Mouse (Mus musculus) midbrain, embryonic 16.5 days (tissue): ENCODE data around the gene Ctdspl. TPM values are rescaled to one million over a fixed set of nuclear protein-coding genes. Genes with fewer than 3 reads are reported as not detected.

Experiments
- ATAC-seq: fragments of 200-750 bp; cut with Nextera tagmentation; 2 replicates; pipeline ENCODE4 v1.8.0; 2017; ENCODE audit warnings: moderate TSS enrichment
- H3K27ac ChIP-seq: fragments of 300-500 bp; sonication (generic); 2 replicates; pipeline ENCODE4 v1.5.1; 2014; ENCODE audit warnings: mild to moderate bottlenecking, low read length, mixed read lengths
- H3K27me3 ChIP-seq: fragments of 300-500 bp; sonication (generic); 2 replicates; pipeline ENCODE4 v1.6.1; 2014; ENCODE audit warnings: low read depth, low read length, mixed read lengths; ENCODE audit not compliant: control insufficient read depth, insufficient read depth
- H3K36me3 ChIP-seq: fragments of 300-500 bp; sonication (generic); 2 replicates; pipeline ENCODE4 v1.6.1; 2014; ENCODE audit warnings: mild to moderate bottlenecking, low read length, moderate library complexity, mixed read lengths; ENCODE audit not compliant: control insufficient read depth, insufficient read depth
- H3K4me1 ChIP-seq: fragments of 300-500 bp; sonication (generic); 2 replicates; pipeline ENCODE4 v1.6.1; 2014; ENCODE audit warnings: mild to moderate bottlenecking, low read length, mixed read lengths; ENCODE audit not compliant: control insufficient read depth, insufficient read depth
- H3K4me2 ChIP-seq: fragments of 300-500 bp; sonication (generic); 2 replicates; pipeline ENCODE4 v1.6.1; 2014; ENCODE audit warnings: mild to moderate bottlenecking, low read length, mixed read lengths
- H3K4me3 ChIP-seq: fragments of 300-500 bp; sonication (generic); 2 replicates; pipeline ENCODE4 v1.5.1; 2014; ENCODE audit warnings: low read depth, mild to moderate bottlenecking, low read length, moderate library complexity, mixed read lengths
- H3K9ac ChIP-seq: fragments of 300-500 bp; sonication (generic); 2 replicates; pipeline ENCODE4 v1.6.1; 2014; ENCODE audit warnings: low read depth, low read length, mixed read lengths
- H3K9me3 ChIP-seq: fragments of 300-500 bp; sonication (generic); replicated peaks from 2 replicates; pipeline ENCODE4 v1.6.1; 2014; ENCODE audit warnings: mild to moderate bottlenecking, low read length, mixed read lengths; ENCODE audit not compliant: control insufficient read depth, poor library complexity, severe bottlenecking
- WGBS: fragments of 180-500 bp; shearing (Covaris S2); extraction: QIAGEN DNeasy Blood & Tissue Kit; methylation state at CpG from one replicate; pipeline ENCODE4 v1.1.7; 2014; 5-methylcytosine and 5-hydroxymethylcytosine counted together
- polyA plus RNA-seq: library from polyadenylated mRNA; unstranded; fragments of >200 nt; fragmentation: Nextera tagmentation; extraction: Ambion mirVana; gene quantifications from 2 replicates; pipeline ENCODE4 v1.2.1, GENCODE M21; 2015

The Ctdspl gene
- polyA plus RNA-seq, 1 experiment from 2014 or later, result 10.9 TPM

DNA sequence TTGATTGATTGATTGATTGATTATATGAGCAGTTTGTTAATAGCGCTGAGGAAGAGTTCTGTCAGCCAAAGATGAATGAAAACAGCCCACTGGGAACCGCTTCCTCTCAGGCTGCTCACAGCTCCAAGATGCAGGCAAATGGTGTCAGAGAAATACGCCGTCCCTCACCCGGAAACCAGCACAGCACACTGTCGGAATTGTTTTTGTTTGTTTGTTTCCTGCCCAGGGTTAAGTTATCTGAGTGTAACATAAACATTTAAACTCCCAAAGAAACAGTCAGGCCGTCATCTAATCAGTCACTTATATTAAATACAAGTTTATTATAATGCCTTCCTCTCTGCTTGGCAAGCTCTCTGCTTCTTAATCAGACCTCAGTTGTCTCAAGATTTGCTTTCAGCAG lies 82.6 kb downstream of the Ctdspl start:
- Histone ChIP-seq H3K4me3 (no peak overlapping the region), H3K36me3 (peaks cover 6% of the 10 kb centered on the region; the same call in 1 of the 2 replicates), H3K4me2 (no peak overlapping the region), H3K27ac (no peak overlapping the region), H3K9ac (no peak overlapping the region), H3K27me3 (no peaks in the 10 kb centered on the region), H3K9me3 (no peaks in the 10 kb centered on the region), H3K4me1 (no peaks in the 10 kb centered on the region)
- no peak for ATAC-seq
- WGBS, result 85% methylated on average over 7 of the region's 7 CpGs

DNA sequence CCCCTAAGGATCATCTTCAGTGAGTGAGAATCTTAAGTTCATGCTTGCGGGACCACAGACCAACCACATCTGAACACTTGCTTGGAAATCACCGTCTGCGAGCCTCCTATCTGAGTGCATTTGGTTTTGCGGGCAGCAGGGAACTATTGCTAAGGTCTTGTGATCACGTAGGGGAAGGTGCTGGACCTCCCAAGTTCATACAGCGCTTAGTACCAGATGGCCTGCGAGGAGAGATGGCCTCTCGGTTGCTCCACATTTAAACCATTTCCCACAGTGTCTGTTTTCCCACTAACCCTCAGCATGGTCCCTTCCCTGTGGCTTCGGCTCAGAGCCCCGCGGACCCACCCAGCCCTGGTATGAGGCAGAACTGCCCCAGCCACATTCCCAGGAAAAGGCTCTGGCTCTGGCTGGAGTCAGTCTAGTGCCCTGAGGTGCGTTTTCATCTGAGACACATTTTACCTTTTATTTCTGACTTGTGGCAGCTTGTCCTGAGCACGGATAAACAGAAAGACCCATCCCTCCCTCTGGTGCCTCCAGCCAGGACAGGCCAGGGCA lies 84.0 kb downstream of the Ctdspl start:
- no peak overlapping the region for H3K27ac ChIP-seq
- H3K27me3 ChIP-seq, result no peaks in the 10 kb centered on the region
- peaks cover 12% of the 10 kb centered on the region; the same call in 1 of the 2 replicates for H3K36me3 ChIP-seq
- H3K9ac ChIP-seq, result no peak overlapping the region
- no peak overlapping the region for H3K4me3 ChIP-seq
- H3K4me2 ChIP-seq, result no peak overlapping the region
- WGBS, result 90% methylated on average over 13 of the region's 13 CpGs
- no peak for ATAC-seq
- no peaks in the 10 kb centered on the region for H3K4me1 ChIP-seq
- H3K9me3 ChIP-seq, result no peaks in the 10 kb centered on the region

DNA sequence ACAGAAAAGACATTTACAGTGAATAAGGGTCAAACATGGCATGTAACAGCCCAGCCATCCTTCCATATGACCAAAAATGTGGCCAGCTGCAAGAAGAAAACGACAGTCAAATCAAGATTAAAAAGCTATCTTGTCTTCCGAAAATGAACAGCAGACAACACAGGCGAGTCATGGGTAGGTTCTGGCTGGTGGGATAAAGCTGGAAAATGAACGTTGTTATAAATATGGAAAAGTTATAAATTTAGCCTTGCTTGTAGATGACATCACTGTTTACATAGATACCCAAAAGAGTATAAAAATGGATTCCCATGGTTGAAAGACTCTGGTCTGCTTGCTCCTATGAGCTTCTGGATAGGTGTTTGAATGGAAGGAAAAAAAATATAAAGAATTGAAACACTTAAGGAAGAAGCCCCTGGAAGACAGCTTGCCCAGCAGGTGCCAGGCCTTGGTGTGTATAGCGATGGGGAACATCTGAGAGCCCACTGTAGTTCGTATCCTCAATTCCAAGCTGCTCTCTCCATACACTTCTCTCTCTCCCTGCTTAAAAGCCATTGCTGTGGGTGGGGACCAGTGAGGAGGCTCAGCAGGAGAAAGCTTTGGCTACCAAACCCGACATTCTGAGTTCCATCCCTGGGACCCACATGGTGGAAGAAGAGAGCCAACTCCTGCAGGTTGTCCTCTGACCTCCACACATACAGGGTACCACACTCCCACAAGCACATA lies 90.7 kb downstream of the Ctdspl start:
- Histone ChIP-seq H3K9ac (no peak overlapping the region), H3K27ac (no peak overlapping the region), H3K27me3 (no peaks in the 10 kb centered on the region), H3K36me3 (peaks cover 12% of the 10 kb centered on the region; the same call in 1 of the 2 replicates), H3K4me2 (no peak overlapping the region), H3K9me3 (no peaks in the 10 kb centered on the region), H3K4me1 (no peaks in the 10 kb centered on the region), H3K4me3 (no peak overlapping the region)
- 80% methylated on average over 7 of the region's 7 CpGs for WGBS
- no peak for ATAC-seq

DNA sequence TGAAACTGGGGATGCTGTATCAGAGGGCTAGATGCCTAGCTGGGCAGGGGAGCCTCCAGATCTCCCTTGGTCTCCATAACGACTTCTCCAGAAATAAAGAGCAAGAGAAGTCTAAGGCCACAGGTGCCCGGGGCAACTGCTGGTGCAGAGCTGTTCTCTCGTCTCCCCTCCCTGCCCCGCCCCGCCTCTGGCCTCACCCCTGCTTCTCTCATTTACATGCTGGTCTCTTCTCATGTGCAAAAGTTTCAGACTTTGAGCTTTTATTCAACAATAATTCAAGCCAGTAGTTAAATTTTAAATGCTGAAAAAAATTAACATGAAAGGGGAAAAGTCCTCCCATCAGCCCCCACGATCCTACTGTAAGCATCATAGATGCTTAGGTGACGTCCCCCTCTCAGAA lies 95.5 kb downstream of the Ctdspl start:
- H3K36me3 ChIP-seq, result no peaks in the 10 kb centered on the region
- 75% methylated on average over 6 of the region's 7 CpGs for whole genome bisulfite sequencing
- H3K9me3 ChIP-seq, result no peaks in the 10 kb centered on the region
- ATAC-seq, result no peak
- H3K27me3 ChIP-seq, result no peaks in the 10 kb centered on the region
- no peak overlapping the region for H3K9ac ChIP-seq
- H3K4me1 ChIP-seq, result no peaks in the 10 kb centered on the region
- H3K4me3 ChIP-seq, result no peak overlapping the region
- H3K4me2 ChIP-seq, result no peak overlapping the region
- H3K27ac ChIP-seq, result no peak overlapping the region

DNA sequence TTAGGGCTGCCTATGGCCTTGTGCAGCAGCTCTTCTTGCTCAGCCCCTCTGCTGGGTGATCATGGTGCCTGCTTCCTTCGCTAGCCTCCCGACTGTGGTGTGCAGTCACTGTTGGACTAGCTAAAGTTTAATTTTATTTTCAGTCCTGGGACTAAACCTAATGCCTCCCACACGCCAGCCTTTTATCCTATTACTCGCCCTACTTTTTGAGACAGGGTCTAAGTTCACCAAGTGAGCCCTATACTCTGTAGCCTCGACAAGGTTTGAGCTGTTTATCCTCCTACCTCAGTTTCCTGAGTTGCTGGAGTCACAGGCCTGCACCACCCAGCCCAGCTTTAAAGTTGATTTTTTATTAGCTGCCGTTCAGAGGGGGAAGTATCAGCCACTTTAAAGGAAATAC lies 99.0 kb downstream of the Ctdspl start:
- Histone ChIP-seq H3K36me3 (no peaks in the 10 kb centered on the region), H3K4me3 (no peak overlapping the region), H3K27ac (no peak overlapping the region), H3K9me3 (no peaks in the 10 kb centered on the region), H3K4me2 (no peak overlapping the region), H3K27me3 (no peaks in the 10 kb centered on the region), H3K9ac (no peak overlapping the region), H3K4me1 (no peaks in the 10 kb centered on the region)
- WGBS, result 81% methylated on average over 6 of the region's 6 CpGs
- no peak for ATAC-seq

DNA sequence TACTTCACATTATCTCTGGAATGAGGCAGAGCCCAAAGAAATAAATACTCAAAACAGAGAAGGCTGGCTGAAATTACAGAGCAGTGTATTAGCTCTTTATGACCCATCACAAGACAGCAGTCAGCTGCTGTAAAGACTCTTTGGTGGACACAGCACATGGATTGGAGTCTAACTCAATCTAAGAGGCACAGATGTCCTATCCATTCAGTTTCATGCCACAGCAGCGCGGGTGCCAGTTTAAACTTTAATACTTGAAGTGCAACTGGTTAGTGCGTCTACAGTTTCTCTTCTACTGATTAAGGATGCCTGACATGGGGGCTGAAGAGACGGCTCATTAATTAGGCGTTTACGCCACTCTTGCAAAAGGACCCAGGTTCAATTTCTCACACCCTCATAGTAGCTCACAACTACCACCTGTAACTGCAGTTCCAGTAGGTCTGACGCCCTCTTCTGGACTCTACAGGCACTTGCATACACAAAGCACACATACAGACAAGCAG lies 99.6 kb downstream of the Ctdspl start:
- Histone ChIP-seq H3K36me3 (no peaks in the 10 kb centered on the region), H3K27me3 (no peaks in the 10 kb centered on the region), H3K9ac (no peak overlapping the region), H3K27ac (no peak overlapping the region), H3K4me1 (no peaks in the 10 kb centered on the region), H3K9me3 (no peaks in the 10 kb centered on the region), H3K4me2 (no peak overlapping the region), H3K4me3 (no peak overlapping the region)
- no peak for ATAC-seq
- WGBS, result 90% methylated on average over 7 of the region's 7 CpGs

DNA sequence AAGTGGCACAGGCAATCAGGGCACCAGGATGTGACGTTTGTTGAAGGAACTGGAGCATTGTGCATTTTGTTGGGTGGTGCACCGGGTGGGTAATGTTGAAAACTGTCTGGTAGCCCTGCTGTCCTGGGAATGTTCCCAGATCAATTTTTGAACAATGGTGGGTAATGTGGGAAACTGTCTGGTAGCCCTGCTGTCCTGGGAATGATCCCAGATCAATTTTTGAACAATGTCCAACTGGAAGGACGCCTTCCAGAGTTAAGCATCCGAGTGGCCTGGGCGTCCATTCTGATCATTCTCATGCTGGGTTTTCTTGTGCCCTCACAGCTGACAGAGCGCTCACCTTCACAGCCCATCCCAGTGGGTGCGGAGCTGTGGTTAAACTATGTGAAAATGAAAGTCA lies 101.1 kb downstream of the Ctdspl start:
- Histone ChIP-seq H3K4me2 (no peak overlapping the region), H3K27me3 (no peaks in the 10 kb centered on the region), H3K4me3 (no peak overlapping the region), H3K36me3 (no peaks in the 10 kb centered on the region), H3K9ac (no peak overlapping the region), H3K27ac (no peak overlapping the region), H3K4me1 (peaks cover 1% of the 10 kb centered on the region; the same call in 1 of the 2 replicates), H3K9me3 (no peaks in the 10 kb centered on the region)
- WGBS, result 88% methylated on average over 7 of the region's 7 CpGs
- no peak for ATAC-seq

DNA sequence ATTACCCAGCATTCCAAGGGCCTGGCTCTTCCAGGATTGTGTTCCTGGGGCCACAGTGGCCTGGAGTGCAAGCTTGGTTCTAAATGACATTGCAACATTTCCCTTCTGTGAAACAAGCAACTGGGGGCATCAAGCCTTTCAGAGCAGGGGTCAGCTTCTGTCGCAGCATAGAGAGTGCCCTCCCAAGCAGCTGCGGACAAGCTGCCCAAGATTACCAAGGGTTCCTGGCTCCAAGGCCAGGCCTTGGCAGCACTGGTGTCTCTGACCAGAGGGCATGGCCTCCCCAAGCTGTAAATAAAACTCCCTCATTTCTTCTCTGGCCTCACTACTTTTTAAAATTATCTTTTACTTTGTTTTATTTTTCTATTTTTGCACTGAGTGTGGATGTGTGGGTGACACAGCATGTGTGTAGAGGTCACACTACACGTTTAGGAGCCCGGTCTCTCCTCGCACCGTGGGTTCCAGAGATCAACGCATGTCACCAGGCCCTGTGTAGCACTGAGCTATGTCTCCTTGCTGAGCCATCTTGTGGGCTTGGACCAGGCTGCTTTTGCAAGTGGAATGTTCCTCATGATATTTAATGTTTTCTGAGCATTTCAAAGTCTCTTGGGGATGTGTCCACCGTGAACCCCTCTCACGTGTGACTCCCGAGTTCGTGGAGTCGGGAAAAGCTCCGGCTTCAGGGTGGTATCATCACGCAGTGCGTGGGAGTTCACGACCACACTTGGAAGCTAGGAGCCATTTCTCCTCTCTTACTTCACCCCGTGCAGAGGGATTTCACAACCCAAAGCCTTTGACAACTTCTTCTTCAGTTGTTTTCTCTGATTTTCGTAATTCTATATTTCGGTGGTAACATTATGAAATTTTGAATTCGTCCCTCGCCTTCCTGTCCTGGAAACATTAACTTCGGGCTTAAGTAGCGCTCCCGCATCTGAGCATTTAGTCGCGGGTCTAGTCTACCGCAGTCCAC lies 102.3 kb downstream of the Ctdspl start:
- H3K27ac ChIP-seq, result no peak overlapping the region
- 98% methylated on average over 27 of the region's 27 CpGs for WGBS

More for the DNA sequence above, 102.3 kb downstream of the Ctdspl start:
- ATAC-seq, result no peak
- Histone ChIP-seq H3K9me3 (no peaks in the 10 kb centered on the region), H3K4me2 (no peak overlapping the region), H3K4me1 (peaks cover 12% of the 10 kb centered on the region; the same call in 1 of the 2 replicates), H3K36me3 (no peaks in the 10 kb centered on the region), H3K9ac (no peak overlapping the region), H3K4me3 (no peak overlapping the region), H3K27me3 (no peaks in the 10 kb centered on the region)
